Mouse (Mus musculus): ENCODE results near the gene Parp6.
A peak's percentile ranks its signal among the peaks of the same experiment; 100 is the strongest.

The Parp6 gene

DNA sequence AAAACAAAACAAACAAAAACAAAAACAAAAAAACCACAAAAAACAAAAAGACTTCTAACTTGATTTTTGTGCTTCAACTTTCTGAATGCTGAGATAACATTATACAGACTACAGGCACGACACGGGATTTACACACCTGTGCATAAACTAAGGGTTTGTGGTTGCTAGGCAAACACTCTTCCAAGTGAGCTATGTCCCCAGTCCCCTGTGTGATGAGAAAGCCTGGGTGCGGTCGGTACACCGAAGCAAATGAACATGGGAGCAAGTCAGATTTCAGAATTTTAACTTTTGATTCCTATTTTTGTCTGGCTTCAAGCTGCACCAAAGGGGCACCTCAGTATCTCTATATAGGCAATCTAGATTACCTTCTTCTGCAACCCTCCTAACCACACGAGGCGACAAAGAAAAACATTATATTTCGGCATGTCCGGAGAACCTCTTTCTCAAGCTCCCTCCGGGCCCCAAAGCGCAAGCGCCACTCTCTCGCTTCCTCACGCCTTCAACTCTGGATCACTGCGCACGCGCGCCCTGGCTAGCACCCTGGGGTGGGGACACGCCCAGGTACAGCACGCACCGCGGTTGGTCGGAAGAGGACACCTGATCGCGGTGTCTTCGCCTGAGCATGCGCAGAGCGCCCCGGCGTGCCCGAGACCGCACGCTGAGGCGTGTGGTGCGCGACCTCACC, at the start of gene Parp6:
Gene Parp6, plus strand, starts transcription at position 663 of the 685 bp plus-strand sequence.
- DNase-seq (ENCODE audit: low read depth, low spot score), result peak; percentile 96

DNA sequence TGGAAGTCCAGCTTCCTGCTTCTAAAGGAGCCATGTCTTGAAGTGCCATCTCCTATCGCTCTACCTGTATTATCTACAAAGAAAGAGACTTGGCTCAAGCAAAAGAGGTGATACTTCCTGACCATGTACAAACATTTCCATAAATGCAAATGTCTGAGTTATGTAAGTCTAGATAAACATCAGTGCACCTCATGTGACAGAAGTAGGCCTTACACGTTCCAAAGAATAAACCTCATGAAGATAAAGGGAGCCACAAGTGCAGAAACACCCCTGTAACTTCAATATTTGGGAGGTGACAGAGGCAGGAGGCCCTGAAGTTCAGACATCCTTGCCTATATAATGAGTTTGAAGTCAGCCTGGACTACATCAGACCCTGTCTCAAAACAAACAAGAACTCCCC, 45.2 kb upstream of the Parp6 start:
- DNase-seq (ENCODE audit: low read depth, low spot score), result no peak

DNA sequence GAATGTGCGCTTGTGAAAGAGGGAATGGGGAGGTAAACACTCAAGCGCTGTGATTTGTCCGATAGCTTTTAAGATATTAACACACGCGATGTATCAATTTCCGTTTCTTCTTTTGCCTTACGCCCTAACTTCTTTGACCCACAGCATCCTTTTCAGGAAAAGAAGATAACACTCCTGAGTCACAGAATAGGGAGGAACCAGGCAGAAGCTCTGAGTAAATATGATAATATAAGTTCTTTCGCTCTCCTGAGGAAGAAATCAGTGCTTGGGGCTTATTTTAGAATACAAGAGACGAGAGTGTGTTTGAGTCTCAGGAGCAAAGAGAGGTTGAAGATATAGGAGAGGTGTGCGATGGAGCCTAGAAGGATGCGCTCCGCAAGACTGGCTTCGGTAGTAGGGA, 39.7 kb upstream of the Parp6 start:
- no peak for DNase-seq (ENCODE audit: low read depth, low spot score)

DNA sequence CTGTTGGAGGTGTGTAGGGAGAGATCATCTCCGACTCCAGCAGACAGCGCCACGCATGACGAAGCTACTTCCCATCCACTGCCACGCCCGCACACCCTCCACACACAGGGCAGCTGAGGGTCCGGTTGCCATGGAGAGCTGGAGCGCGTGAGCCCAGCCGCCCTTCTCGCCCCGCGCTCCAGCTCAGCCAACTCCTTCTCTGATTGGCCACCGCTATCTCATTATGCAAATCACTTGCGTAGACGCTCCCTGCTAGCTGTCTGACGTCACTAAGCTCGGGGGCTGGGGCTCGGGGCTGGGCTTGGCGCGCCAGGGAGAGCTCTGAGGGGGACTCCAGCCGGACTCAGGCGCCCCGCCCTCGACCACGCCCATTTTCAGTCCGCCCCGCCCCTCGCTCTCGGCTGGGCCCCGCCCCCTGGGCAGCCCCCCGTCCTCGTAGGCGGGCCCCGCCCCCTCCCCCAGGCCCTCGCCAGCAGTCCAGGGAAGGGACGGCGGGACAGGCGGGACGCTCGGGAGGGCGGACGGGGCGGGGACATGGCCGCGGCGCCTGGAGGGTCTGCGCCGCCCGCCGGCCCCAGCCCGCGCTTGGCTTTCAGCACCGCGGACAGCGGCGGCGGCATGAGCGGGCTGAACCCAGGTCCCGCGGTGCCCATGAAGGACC, 39.1 kb upstream of the Parp6 start, which contains the start of gene Celf6:
Gene Celf6, plus strand, starts transcription at position 74 of the 661 bp plus-strand sequence.
- peak; percentile 99 for DNase-seq (ENCODE audit: low read depth, low spot score)

DNA sequence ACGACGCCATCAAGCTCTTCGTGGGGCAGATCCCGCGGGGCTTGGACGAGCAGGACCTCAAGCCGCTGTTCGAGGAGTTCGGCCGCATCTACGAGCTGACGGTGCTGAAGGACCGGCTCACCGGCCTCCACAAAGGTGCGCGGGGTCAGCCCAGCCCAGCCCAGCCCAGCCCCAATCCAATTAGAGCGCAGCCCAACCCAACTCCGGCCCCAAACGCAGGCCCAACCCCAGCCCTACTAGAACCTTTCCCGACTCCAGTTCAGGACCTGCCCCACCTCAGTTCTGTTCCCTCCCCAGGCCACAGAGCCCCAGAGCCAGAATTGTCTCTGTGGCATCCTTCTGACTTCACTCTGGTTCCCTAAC, 38.6 kb upstream of the Parp6 start:
- no peak for DNase-seq (ENCODE audit: low read depth, low spot score)

DNA sequence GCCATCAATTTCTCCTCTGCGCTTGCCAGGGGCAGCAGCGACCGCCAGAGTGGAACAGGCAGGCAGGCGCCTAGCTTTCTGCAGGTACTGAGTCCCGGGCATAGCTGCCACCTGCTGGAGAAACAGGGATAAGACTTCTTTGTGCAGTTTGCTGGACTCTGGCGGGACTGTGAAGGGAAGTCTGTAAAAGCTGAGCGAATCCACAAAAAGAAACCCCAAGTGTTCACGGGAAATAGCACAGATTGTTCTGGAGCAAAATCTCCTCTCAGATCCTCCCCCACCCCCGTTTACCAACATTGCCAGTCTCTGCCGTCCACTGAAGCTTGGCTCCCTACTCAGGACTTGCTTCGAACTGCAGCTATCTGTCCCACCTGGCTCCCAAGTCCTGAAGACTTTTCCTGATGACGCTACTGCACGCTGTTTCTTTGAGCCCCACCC, 32.2 kb upstream of the Parp6 start:
- DNase-seq (ENCODE audit: low read depth, low spot score), result peak; percentile 87

DNA sequence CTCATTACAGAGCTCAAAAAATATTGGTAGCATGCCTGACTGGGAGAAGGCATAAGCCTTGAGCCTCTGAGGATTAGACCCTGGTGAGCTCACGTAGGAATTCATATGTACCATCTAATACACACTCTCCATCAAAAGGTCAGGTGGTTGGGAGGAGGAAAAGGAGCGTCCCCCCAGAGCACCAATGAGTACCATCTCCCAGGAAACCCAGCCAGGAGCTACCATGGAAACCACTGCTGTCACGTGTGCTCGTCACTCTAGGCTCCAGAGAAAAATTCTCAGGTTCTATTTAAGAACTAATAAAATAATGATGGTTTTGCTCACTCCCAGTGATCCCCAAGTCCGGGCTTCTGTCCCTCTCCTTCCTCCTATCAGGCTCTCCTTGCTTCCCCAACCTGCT, 28.8 kb upstream of the Parp6 start:
- DNase-seq (ENCODE audit: low read depth, low spot score), result no peak

DNA sequence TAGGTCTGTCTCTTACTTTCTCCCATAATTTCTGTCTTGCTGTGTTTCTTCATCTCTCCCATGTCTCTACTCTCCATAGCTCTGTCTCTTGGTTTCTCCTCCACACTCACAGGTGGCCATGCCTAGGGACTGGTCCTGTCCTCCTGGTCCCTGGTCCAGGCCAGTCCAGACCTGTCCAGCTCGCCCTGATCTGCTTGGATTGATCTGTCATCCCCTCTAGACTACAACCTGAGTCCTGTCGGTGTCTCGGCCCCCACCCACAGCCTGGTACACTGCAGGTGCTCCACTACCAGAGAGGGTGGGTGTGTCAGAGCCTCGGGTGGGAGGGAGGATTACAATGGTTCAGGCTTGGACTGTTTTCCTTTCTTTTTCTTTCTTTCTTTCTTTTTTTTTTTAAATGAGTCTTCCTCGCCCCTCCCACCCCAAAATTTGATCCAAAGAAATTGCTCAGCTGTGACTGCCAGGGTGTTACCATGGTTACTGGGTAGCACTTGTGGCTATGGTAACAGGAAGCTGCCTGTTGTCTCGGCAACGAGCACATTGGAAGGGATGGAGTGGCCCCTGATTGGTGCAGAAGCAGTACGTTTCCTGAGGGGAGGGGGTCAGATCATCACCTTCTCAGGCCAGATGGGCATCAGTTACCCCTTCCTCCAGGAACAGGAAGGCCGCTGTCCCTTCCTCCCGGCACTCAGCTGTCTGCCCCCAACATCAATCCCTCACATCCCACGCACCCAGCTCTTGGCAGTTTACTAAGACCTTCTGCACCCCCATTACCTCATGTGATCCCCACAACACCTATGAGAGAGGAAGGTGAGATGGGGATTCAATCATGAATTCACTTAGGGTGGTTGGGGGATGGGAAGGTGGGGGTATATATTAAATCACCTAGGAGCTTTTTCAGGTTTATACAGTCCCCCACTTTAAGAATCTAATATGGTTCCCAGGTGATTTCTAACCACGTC, 28.1 kb upstream of the Parp6 start:
- peak; percentile 54 for DNase-seq (ENCODE audit: low read depth, low spot score)

DNA sequence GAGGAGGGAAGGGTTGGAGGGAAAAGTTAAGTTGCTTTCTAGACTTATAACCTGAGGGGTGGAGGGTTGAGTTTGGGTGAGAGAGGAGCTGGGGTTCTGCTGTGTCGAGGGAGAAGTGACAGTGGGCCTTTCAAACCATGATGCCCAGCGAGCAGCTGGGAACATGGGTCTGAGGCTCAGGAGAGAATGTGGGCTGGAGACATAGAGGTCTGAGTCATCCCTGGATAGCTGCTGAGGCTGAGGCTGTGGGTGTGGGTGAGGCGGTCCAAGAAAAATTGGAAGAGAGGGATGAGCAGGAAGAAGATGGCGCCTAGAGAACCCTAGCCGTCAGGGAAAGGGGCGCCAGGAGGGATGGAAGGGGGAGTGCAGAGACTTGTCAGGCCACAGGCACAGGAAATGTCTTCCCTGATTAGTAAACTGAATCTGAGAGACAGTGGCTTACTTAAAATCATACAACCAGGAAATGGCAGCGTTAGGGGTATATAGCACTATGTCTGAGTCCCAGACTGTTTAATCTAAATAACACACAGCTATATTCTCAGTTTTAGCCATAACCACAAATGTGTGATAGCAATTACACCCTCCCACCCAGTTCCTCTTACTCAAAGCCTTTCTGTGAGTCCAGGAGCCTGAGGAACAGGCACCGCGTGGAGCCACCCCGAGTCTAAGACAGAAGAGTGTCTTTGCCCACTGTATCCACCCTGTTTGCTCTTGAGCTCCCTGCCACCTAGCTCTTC, 27.2 kb upstream of the Parp6 start:
- DNase-seq (ENCODE audit: low read depth, low spot score), result no peak

DNA sequence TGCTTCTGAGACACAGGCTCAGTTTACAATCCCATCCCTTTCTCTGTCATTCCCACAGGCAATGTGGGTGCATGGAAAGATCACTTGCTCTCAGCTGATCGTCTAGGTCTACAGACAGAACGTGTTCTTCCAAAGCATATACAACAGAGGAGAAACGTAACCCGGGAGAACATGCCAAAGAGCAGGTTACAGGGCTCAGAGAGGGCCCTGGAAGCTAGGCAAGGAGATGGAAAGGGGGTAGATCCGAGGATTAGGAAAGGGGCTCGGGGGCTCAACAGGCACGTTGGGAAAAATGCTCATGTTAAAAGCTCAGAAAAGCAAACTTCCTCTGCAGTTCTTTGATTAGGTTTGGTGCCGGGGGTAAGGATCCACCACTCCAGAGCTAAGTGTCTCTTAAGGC, 15.4 kb upstream of the Parp6 start:
- DNase-seq (ENCODE audit: low read depth, low spot score), result no peak

DNA sequence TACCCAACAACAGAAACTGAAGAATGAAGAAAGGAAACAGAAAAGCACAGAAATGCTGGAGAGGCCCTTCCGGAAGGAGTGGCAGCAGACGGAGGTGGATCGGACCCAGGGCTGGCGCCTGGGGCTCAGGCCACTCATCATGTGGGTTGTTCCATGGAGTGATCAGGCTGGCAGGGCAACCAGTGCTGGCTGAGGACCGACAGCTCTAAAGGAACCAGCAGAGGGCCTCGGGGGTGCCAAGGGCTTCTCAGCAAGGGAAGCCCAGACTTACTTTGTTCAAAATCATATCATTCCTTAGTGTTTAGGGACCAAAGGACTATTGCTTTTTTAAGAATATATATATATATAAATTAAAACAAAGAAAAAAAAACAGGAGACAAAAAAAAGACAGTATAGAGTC, 11.1 kb upstream of the Parp6 start:
- DNase-seq (ENCODE audit: low read depth, low spot score), result no peak

DNA sequence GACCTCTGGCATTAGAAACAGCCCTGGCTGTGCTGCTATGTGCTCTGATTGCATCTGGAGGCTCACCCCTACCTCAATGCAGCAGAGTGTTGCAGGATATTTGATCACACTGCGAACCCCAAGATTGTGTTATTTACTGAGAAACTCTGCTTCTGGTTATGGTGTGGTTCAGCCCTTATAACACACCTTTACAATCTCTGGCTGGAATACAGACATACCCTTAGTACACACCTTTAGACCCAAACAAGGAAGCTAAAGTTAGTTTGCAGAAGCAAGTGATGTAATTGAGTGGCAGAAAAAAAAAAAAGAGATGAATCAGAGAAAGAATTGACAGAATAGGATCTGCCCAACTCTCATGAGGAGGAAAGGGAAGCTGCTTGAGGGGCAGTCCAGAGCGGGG, 6.1 kb upstream of the Parp6 start:
- no peak for DNase-seq (ENCODE audit: low read depth, low spot score)

DNA sequence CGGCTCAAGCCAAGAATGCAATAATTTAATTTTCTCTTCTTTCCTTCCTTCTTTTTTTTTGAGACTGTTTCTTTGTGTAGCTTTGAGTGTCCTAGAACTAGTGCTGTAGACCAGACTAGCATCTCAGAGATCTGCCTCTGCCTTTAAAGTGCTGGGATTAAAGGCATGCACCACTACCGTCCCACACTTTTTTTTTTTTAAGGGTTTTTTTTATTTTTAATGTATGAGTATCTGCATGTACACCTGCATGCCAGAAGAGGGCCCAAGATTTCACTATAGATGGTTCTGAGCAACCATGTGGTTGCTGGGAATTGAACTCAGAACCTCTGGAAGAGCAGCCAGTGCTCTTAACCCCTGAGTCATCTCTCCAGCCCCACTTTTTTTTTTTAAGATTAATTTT, 1.3 kb upstream of the Parp6 start:
- no peak for DNase-seq (ENCODE audit: low read depth, low spot score)

DNA sequence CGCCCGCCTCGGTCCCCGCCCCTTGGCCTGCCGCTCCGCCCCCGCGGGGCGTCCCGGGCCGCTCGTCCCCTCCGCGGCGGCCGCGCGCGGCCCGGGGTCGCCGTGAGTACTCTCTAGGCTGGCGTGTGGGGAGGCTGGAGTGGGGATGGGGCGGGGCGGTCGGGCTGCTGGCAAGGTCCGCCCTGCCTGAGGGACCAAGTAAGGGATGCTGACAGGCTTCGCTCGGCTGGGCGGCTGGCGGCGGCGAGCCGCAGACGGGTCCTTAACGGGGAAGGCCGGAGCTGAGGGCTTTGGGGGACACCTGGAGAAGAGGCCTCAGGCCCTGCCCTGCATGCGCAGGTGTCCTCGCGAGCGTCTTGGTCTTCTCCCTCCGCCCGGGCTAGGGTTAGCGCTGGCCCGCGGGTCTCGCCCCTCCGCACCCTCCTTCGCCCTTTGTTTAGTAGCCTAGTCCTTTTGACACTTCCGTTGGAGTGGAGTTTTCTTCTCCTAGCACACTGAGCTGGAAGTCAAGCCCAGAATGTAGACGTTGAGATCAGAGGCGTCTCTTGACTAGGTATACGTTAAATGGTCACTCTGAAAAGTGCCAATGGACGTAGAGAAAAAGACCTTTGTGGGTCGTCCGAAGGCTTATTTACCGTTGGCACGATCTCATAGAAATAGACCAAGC, 356 bp downstream of the Parp6 start:
- no peak for DNase-seq (ENCODE audit: low read depth, low spot score)

DNA sequence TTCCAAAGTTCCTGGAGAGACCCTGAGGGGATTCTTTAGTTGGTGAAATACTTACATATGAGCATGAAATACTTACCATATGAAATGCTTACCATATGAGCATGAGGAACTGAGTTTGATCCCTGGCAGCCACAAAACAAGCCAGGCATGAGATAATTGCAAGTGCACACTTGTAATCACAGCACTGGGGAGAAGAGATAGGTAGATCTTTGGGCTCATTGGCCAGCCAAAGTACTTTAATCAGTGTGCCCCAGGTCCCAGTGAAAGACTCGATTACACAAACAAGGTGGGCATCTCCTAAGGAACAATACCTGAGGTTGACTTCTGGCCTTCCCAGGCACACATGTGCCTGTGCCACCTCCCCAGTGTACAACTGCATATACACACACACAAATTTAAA, 21.3 kb downstream of the Parp6 start:
- DNase-seq (ENCODE audit: low read depth, low spot score), result no peak

DNA sequence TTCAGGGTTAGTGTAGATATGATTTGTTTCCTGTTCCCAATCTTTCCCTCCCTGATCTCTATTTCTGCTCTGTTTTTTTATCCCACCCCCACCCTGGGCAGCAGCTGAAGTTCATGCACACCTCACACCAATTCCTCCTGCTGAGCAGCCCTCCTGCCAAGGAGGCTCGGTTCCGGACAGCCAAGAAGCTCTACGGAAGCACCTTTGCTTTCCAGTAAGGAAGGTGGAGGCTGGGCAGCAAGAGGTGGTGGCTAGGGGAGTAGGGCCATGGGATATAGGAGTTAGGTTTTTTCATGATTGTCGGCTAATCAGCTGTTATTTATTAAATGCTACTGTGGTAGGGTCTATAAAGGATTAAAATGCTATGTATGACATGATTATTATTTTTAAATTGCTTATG, 22.9 kb downstream of the Parp6 start:
- DNase-seq (ENCODE audit: low read depth, low spot score), result no peak

DNA sequence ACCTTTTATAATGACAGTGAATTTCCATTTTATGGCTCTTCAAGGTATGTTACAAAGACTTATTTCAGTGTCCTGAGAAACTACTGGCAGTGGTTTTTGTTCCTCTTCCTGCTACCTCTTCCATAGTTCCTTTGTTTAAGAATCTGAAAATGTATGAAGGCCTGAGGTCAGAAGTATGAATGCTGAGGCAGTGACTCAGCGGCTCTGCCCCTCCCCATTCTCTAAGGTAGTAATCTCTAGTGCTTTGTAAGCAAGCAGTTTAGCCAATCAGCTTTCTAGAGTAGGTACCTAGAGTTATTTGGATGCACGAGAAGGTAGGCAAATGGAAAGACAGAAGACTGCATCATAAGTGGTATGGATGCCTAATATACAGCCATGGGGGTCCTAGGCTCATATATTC, 24.2 kb downstream of the Parp6 start:
- DNase-seq (ENCODE audit: low read depth, low spot score), result no peak

DNA sequence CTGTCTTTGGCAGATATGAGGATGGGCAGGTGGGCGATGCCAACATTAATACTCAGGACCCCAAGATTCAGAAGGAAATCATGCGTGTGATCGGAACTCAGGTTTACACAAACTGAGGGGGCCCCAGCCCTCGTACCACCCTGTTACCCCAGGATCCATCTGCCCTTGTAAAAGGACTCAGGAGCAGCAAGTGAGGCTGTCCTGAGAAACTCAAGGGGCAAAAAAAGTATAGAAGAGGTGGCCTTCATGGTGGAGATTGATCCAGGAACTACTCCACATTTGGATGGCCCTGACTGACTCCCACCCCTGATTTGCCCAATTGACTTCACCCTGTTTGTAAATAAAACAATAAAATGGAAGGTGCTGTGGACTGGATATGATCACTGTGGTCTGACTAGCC, 32.8 kb downstream of the Parp6 start:
- DNase-seq (ENCODE audit: low read depth, low spot score), result no peak

DNA sequence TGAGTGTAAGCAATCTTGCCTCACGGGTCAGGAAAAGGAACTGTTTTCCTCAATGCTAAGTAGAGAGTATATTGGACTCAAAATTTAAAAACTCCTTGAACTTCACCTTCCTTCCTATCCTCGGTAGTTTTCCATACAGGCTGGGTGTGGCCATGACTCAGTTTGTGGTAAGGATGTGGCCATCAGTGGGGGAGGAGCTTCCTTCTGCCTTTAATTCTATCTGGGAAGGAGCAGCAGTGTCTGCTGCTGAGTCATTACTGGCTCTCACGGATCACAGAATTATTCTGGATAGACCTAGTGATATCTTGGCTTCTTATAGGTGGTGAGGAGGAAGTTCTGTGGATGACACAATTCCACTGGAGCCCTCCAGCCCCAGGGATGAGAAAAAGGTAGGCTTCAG, 36.3 kb downstream of the Parp6 start:
- peak; percentile 93 for DNase-seq (ENCODE audit: low read depth, low spot score)

DNA sequence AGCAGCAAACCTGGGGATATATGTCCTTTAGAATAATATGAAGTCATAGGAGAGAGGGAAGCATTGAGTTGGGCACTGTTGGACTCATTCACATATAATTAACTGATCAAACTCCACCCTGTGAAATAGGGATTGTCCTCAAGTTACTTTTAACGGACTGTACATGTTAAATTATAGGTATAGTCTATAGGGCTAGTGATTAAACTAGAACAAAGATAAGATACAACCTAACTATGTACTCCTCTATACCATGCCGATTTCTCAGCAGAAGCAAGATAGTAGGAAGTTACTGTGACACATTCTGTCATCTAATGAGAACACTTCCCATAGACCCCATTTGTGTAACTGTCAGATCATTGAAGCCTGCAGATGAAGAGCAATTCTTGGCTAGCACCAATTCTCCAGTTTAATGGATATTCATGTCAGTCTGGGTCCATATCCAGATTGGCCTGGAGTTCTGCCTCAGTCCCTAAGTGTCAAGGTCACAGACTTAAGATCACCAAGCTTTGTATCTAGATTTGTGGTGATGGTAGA, 37.4 kb downstream of the Parp6 start:
- DNase-seq (ENCODE audit: low read depth, low spot score), result no peak
